Mouse (Mus musculus) embryonic fibroblast, embryonic 13.5 days (primary cell): Measurements from ENCODE around the gene Isoc2b. TPM values are rescaled to one million over a fixed set of nuclear protein-coding genes. Genes with fewer than 3 reads are reported as not detected.
A peak's percentile ranks its signal among the peaks of the same experiment; 100 is the strongest.

ENCODE experiments used
- H3K27ac ChIP-seq: 2 replicates; pipeline ENCODE4 v1.5.1; 2012; ENCODE audit warnings: low read length, control low read depth, inconsistent platforms; ENCODE audit not compliant: insufficient read depth
- H3K4me1 ChIP-seq: 2 replicates; pipeline ENCODE4 v1.6.1; 2011; ENCODE audit warnings: low read length; ENCODE audit not compliant: control insufficient read depth, insufficient read depth
- H3K4me3 ChIP-seq: 2 replicates; pipeline ENCODE4 v1.5.1; 2011; ENCODE audit warnings: mild to moderate bottlenecking, control low read depth, low read length; ENCODE audit not compliant: insufficient read depth
- CTCF ChIP-seq: IDR thresholded peaks from 2 replicates; pipeline ENCODE4 v1.5.1; 2011; ENCODE audit warnings: mild to moderate bottlenecking, control low read depth, low read length, moderate library complexity, borderline replicate concordance; ENCODE audit not compliant: insufficient read depth
- POLR2A ChIP-seq: IDR thresholded peaks from 2 replicates; pipeline ENCODE4 v1.6.1; 2011; ENCODE audit warnings: low read depth, mild to moderate bottlenecking, control low read depth, low read length, moderate library complexity
- polyA plus RNA-seq: library from polyadenylated mRNA; stranded (reverse); fragments of >200 nt; gene quantifications from 2 replicates; pipeline ENCODE4 v1.2.4, GENCODE M21; 2011; ENCODE audit warnings: low read depth; ENCODE audit not compliant: missing spikeins, insufficient read length

The Isoc2b gene
- polyA plus RNA-seq = 10.8 and 13.3 TPM in 2 replicates

DNA sequence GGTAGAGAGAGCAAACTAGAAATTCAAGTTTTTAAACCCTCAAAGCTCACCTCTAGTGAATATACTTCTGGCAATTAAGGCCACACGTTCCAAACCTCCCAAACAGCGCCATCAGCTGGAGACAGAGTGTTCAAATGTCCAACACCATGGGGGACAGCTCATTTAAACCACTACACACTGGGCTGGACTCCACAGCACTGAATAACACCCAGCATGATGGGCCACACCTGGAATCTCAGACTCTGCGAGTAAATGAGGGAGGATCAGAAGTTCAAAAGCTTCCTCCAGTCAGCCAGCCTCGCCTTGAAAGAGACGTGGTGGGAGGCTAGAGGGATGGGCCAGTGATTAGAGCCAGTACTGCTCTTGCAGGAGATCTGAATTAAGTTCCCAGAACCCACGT is at the start of gene Isoc2b:
TSS of gene Isoc2b (minus strand) at position 126 of the 400 bp plus-strand sequence.
- no peak within 1 kb of the TSS for H3K27ac ChIP-seq
- no peak within 1 kb of the TSS for H3K4me3 ChIP-seq
- TF ChIP-seq POLR2A = no peak
- no peak for TF ChIP-seq CTCF
- no peaks in the 10 kb centered on the region for H3K4me1 ChIP-seq

DNA sequence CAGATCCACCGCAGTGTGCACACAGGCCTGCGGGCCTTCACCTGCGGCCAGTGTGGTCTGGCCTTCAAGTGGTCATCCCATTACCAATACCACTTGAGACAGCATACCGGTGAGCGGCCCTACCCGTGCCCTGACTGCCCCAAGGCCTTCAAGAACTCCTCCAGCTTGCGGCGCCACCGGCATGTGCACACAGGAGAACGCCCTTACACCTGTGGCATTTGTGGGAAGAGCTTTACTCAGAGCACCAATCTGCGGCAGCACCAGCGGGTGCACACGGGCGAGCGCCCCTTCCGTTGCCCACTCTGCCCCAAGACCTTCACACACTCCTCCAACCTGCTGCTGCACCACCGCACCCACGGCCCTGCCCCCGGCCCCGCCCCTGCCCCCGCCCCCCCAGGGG is 49.0 kb upstream of the Isoc2b start:
- H3K4me1 ChIP-seq = peaks cover 15% of the 10 kb centered on the region
- H3K27ac ChIP-seq = no peak overlapping the region
- no peak for TF ChIP-seq CTCF
- no peak for TF ChIP-seq POLR2A
- no peak overlapping the region for H3K4me3 ChIP-seq

GRCm38 (mm10) chr7:4918681-4919080 is 48.6 kb upstream of the Isoc2b start:
- H3K4me1 ChIP-seq = peaks cover 15% of the 10 kb centered on the region
- no peak overlapping the region for H3K27ac ChIP-seq
- H3K4me3 ChIP-seq = no peak overlapping the region
- TF ChIP-seq POLR2A (no peak), CTCF (no peak)

DNA sequence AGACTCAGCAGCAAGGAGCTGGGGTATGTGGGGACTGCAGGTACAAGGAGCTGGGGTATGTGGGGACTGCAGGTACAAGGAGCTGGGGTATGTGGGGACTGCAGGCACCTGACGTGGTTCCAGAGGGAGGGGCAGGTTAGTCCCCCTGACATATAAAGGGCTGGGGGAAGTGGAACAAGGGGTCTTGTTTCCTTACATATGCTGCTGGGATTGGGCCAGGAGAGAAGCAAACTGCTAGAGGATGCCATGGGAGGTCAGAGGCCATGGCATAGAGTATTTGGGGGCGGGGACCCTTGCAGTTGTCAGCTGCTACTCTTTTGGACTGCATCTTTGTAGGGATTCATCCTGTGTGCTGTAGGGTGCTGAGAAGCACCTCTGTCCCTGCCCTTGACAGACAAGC is 47.4 kb upstream of the Isoc2b start:
- no peak for TF ChIP-seq POLR2A
- no peak for TF ChIP-seq CTCF
- H3K4me3 ChIP-seq = no peak overlapping the region
- H3K4me1 ChIP-seq = peaks cover 8% of the 10 kb centered on the region
- no peak overlapping the region for H3K27ac ChIP-seq

- Histone ChIP-seq H3K4me1 (peaks cover 8% of the 10 kb centered on the region), H3K27ac (peak overlapping the region; percentile 97), H3K4me3 (peak overlapping the region; percentile 77)
- TF ChIP-seq CTCF = no peak
- TF ChIP-seq POLR2A = peak; percentile 33
These were observed 45.8 kb upstream of the Isoc2b start for GRCm38 (mm10) chr7:4915669-4916416.

GRCm38 (mm10) chr7:4915007-4915665 is 45.1 kb upstream of the Isoc2b start, which contains the start of gene Zfp628:
Zfp628 (plus strand) TSS chr7:4915217.
- H3K4me3 ChIP-seq = peak within 1 kb of the TSS; percentile 77
- peak; percentile 94 for TF ChIP-seq POLR2A
- no peak for TF ChIP-seq CTCF
- peak within 1 kb of the TSS; percentile 97 for H3K27ac ChIP-seq
- peaks cover 8% of the 10 kb centered on the region for H3K4me1 ChIP-seq

GRCm38 (mm10) chr7:4912248-4912647 is 42.2 kb upstream of the Isoc2b start:
- Histone ChIP-seq H3K4me1 (peaks cover 8% of the 10 kb centered on the region), H3K4me3 (no peak overlapping the region), H3K27ac (no peak overlapping the region)
- TF ChIP-seq CTCF (no peak), POLR2A (no peak)

GRCm38 (mm10) chr7:4911561-4911960 is 41.5 kb upstream of the Isoc2b start:
- Histone ChIP-seq H3K4me1 (peaks cover 4% of the 10 kb centered on the region; the same call in 1 of the 2 replicates), H3K4me3 (no peak overlapping the region), H3K27ac (no peak overlapping the region)
- TF ChIP-seq CTCF (peak; percentile 50; the same call in 1 of the 2 replicates), POLR2A (no peak)

- Histone ChIP-seq H3K4me1 (no peaks in the 10 kb centered on the region), H3K27ac (no peak within 1 kb of the TSS), H3K4me3 (no peak within 1 kb of the TSS)
- TF ChIP-seq CTCF = no peak
- TF ChIP-seq POLR2A = no peak
These were observed 36.5 kb upstream of the Isoc2b start, which contains the start of gene Gm36210 for GRCm38 (mm10) chr7:4906466-4906950. Gm36210 (minus strand) TSS chr7:4906516.

DNA sequence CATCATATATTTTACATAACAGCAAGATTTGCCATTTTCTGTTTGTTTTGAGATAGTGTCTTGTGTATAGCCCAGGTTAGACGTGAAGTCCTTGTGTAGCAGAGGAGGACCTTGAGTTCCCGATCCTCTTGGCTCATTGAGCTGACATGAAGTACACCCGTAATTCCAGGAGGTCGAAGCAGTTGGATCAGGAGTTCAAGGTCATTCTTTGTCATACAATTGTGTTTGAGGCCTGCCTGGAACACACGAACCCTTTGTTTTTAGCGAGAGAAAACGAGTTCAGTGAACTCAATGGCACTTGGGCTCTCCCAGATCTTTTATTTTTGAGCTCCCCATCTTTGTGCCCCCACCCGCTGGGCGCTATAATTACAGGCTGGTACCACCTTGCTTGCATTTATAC is 32.3 kb upstream of the Isoc2b start:
- Histone ChIP-seq H3K27ac (no peak overlapping the region), H3K4me1 (no peaks in the 10 kb centered on the region), H3K4me3 (no peak overlapping the region)
- TF ChIP-seq POLR2A (no peak), CTCF (no peak)
